Mouse (Mus musculus) CH12.LX (cell line): ENCODE data around the gene Col10a1.

Source experiments
- BHLHE40 ChIP-seq: IDR thresholded peaks from 2 replicates; pipeline ENCODE4 v1.6.1; 2011; ENCODE audit warnings: mild to moderate bottlenecking, low read depth, low read length, improper control_type of control experiment
- CHD1 ChIP-seq: IDR thresholded peaks from 2 replicates; pipeline ENCODE4 v1.6.1; 2012; ENCODE audit warnings: low read depth, low read length, improper control_type of control experiment, inconsistent platforms
- CTCF ChIP-seq, 2 experiments: IDR thresholded peaks in 1 of 2; conservative IDR thresholded peaks in 1 of 2; 2 replicates each; pipeline ENCODE4 v1.5.1; 2011 to 2012; ENCODE audit warnings: low read depth in 2 of 2, low read length in 2 of 2, improper control_type of control experiment in 1 of 2, inconsistent platforms in 1 of 2, mild to moderate bottlenecking in 1 of 2, moderate library complexity in 1 of 2
- E2F4 ChIP-seq: IDR thresholded peaks from 2 replicates; pipeline ENCODE4 v1.6.1; 2011; ENCODE audit warnings: low read depth, low read length, improper control_type of control experiment; ENCODE audit not compliant: insufficient replicate concordance
- HCFC1 ChIP-seq: IDR thresholded peaks from 2 replicates; pipeline ENCODE4 v1.6.1; 2012; ENCODE audit warnings: low read depth, mild to moderate bottlenecking, inconsistent platforms, low read length, improper control_type of control experiment
- MAFK ChIP-seq: IDR thresholded peaks from 2 replicates; pipeline ENCODE4 v1.6.1; 2011; ENCODE audit warnings: low read length, improper control_type of control experiment; ENCODE audit not compliant: insufficient replicate concordance
- MAX ChIP-seq: IDR thresholded peaks from 2 replicates; pipeline ENCODE4 v1.6.1; 2011; ENCODE audit warnings: low read length, improper control_type of control experiment
- MYC ChIP-seq: IDR thresholded peaks from 2 replicates; pipeline ENCODE4 v1.6.1; 2011; ENCODE audit warnings: low read depth, mild to moderate bottlenecking, improper control_type of control experiment, low read length
- POLR2A ChIP-seq: IDR thresholded peaks from 2 replicates; pipeline ENCODE4 v1.6.1; 2011; ENCODE audit warnings: low read depth, mild to moderate bottlenecking, improper control_type of control experiment, low read length
- SIN3A ChIP-seq: IDR thresholded peaks from 2 replicates; pipeline ENCODE4 v1.6.1; 2012; ENCODE audit warnings: low read length, improper control_type of control experiment, inconsistent platforms
- TCF12 ChIP-seq: IDR thresholded peaks from 2 replicates; pipeline ENCODE4 v1.6.1; 2014; ENCODE audit warnings: low read depth, mild to moderate bottlenecking, inconsistent platforms, low read length, improper control_type of control experiment
- ZC3H11A ChIP-seq: IDR thresholded peaks from 2 replicates; pipeline ENCODE4 v1.6.1; 2012; ENCODE audit warnings: low read depth, mild to moderate bottlenecking, inconsistent platforms, low read length, improper control_type of control experiment
- ZMIZ1 ChIP-seq: IDR thresholded peaks from 2 replicates; pipeline ENCODE4 v1.6.1; 2012; ENCODE audit warnings: low read depth, mild to moderate bottlenecking, inconsistent platforms, low read length, improper control_type of control experiment

DNA sequence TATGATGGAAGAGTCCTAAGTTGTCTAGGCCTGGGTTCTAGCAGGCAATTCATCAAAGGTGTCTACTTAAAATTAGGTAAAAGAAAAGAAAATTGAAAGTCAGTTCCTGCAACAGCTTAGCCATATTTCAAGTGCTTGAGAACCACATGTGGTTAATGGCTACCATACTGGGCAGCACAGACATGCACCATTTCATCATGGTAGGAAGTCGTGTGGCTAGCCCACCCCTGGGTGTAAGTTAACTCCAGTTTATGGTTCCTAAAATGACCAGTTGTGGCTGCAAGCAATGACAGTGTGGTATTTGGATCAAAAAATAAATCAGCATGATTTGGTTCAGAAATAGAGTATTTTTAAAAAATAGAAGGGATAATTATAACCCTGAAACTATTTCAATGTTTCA lies 47.9 kb upstream of the Col10a1 start:
- no peak for TF ChIP-seq CTCF (conservative IDR thresholded peaks at IDR 0.05 in 1 of 2, IDR thresholded peaks at IDR 0.05 in 1 of 2; ENCODE audit: low read depth in 2 of 2, low read length in 2 of 2)
- TF ChIP-seq MAFK: no peak
- no peak for TF ChIP-seq POLR2A
- TF ChIP-seq MYC: no peak
- no peak for TF ChIP-seq ZMIZ1
- no peak for TF ChIP-seq TCF12
- TF ChIP-seq MAX: no peak
- no peak for TF ChIP-seq CHD1
- TF ChIP-seq HCFC1: no peak
- TF ChIP-seq SIN3A: no peak
- no peak for TF ChIP-seq BHLHE40
- no peak for TF ChIP-seq ZC3H11A
- TF ChIP-seq E2F4: no peak
